Mouse (Mus musculus) MEL (cell line): Measurements from ENCODE around the gene Foxs1. TPM values are rescaled to one million over a fixed set of nuclear protein-coding genes. Genes with fewer than 3 reads are reported as not detected.
A peak's percentile ranks its signal among the peaks of the same experiment; 100 is the strongest.

Experiments used
- DNase-seq: peaks from one replicate; pipeline ENCODE4 v3.0.0; 2011; ENCODE audit warnings: low read depth, low spot score
- H3K27ac ChIP-seq: 2 replicates; pipeline ENCODE4 v1.5.1; 2012; ENCODE audit warnings: low read depth, mild to moderate bottlenecking, control low read depth, low read length, moderate library complexity; ENCODE audit not compliant: control insufficient read depth
- H3K27me3 ChIP-seq, 2 experiments: fragments of 150-350 bp in 1 of 2; sonication (generic) in 1 of 2; 2 replicates each; pipeline ENCODE4 v1.6.1; 2012; ENCODE audit warnings: low read length in 2 of 2, mild to moderate bottlenecking in 2 of 2, improper control_type of control experiment in 1 of 2, moderate library complexity in 1 of 2; ENCODE audit not compliant: insufficient read depth in 2 of 2, control insufficient read depth in 1 of 2
- H3K36me3 ChIP-seq, 2 experiments: 2 replicates each; pipeline ENCODE4 v1.6.1; 2012 to 2014; ENCODE audit warnings: low read length in 2 of 2, improper control_type of control experiment in 1 of 2, inconsistent platforms in 1 of 2, mild to moderate bottlenecking in 1 of 2; ENCODE audit not compliant: insufficient read depth in 2 of 2, control insufficient read depth in 1 of 2
- H3K4me1 ChIP-seq, 2 experiments: fragments of 150-350 bp in 1 of 2; sonication (generic) in 1 of 2; 2 replicates each; pipeline ENCODE4 v1.6.1; 2012; ENCODE audit warnings: low read length in 2 of 2, improper control_type of control experiment in 1 of 2, mild to moderate bottlenecking in 1 of 2; ENCODE audit not compliant: insufficient read depth in 2 of 2, control insufficient read depth in 1 of 2
- H3K4me3 ChIP-seq, 2 experiments: fragments of 150-350 bp in 1 of 2; sonication (generic) in 1 of 2; 2 replicates each; pipeline ENCODE4 v1.5.1; 2012; ENCODE audit warnings: low read depth in 2 of 2, low read length in 2 of 2, mild to moderate bottlenecking in 2 of 2, moderate library complexity in 2 of 2, control low read depth in 1 of 2, improper control_type of control experiment in 1 of 2; ENCODE audit not compliant: control insufficient read depth in 1 of 2, insufficient read depth in 1 of 2
- H3K79me2 ChIP-seq: 2 replicates; pipeline ENCODE4 v1.6.1; 2012; ENCODE audit warnings: mild to moderate bottlenecking, low read length, moderate library complexity; ENCODE audit not compliant: control insufficient read depth, poor library complexity, insufficient read depth
- H3K9ac ChIP-seq: 2 replicates; pipeline ENCODE4 v1.6.1; 2012; ENCODE audit warnings: low read depth, mild to moderate bottlenecking, control low read depth, low read length, moderate library complexity; ENCODE audit not compliant: control insufficient read depth, poor library complexity, severe bottlenecking
- H3K9me3 ChIP-seq: fragments of 150-350 bp; sonication (generic); replicated peaks from 2 replicates; pipeline ENCODE4 v1.6.1; 2012; ENCODE audit warnings: mild to moderate bottlenecking, low read length, improper control_type of control experiment, moderate library complexity; ENCODE audit not compliant: insufficient read depth
- BHLHE40 ChIP-seq: IDR thresholded peaks from 2 replicates; pipeline ENCODE4 v1.6.1; 2012; ENCODE audit warnings: low read depth, mild to moderate bottlenecking, inconsistent platforms, low read length, improper control_type of control experiment, borderline replicate concordance
- CHD1 ChIP-seq: IDR thresholded peaks from 2 replicates; pipeline ENCODE4 v1.6.1; 2012; ENCODE audit warnings: low read depth, mild to moderate bottlenecking, inconsistent platforms, low read length, improper control_type of control experiment
- CHD2 ChIP-seq: IDR thresholded peaks from 2 replicates; pipeline ENCODE4 v1.6.1; 2011; ENCODE audit warnings: low read length, improper control_type of control experiment
- CTCF ChIP-seq, 3 experiments: IDR thresholded peaks in 2 of 3; conservative IDR thresholded peaks in 1 of 3; 2 replicates each; pipeline ENCODE4 v1.5.1; 2011 to 2012; ENCODE audit warnings: low read length in 3 of 3, low read depth in 2 of 3, mild to moderate bottlenecking in 2 of 3, improper control_type of control experiment in 1 of 3, inconsistent platforms in 1 of 3, mixed read lengths in 1 of 3, moderate library complexity in 1 of 3; ENCODE audit not compliant: control insufficient read depth in 1 of 3, insufficient read depth in 1 of 3, poor library complexity in 1 of 3, severe bottlenecking in 1 of 3
- E2F4 ChIP-seq: IDR thresholded peaks from 2 replicates; pipeline ENCODE4 v1.6.1; 2011; ENCODE audit warnings: low read depth, low read length, improper control_type of control experiment, borderline replicate concordance
- ELF1 ChIP-seq: IDR thresholded peaks from 2 replicates; pipeline ENCODE4 v1.6.1; 2014; ENCODE audit warnings: low read depth, mild to moderate bottlenecking, inconsistent platforms, low read length, improper control_type of control experiment, moderate library complexity
- EP300 ChIP-seq, 2 experiments: IDR thresholded peaks; 2 replicates each; pipeline ENCODE4 v1.6.1; 2011; ENCODE audit warnings: improper control_type of control experiment in 2 of 2, low read length in 2 of 2, low read depth in 1 of 2, mild to moderate bottlenecking in 1 of 2
- ETS1 ChIP-seq: IDR thresholded peaks from 2 replicates; pipeline ENCODE4 v1.6.1; 2012; ENCODE audit warnings: low read depth, mild to moderate bottlenecking, inconsistent platforms, low read length, improper control_type of control experiment, moderate library complexity
- GABPA ChIP-seq: IDR thresholded peaks from 2 replicates; pipeline ENCODE4 v1.6.1; 2012; ENCODE audit warnings: low read depth, mild to moderate bottlenecking, inconsistent platforms, low read length, improper control_type of control experiment, moderate library complexity
- HCFC1 ChIP-seq: IDR thresholded peaks from 2 replicates; pipeline ENCODE4 v1.6.1; 2012; ENCODE audit warnings: low read depth, mild to moderate bottlenecking, inconsistent platforms, low read length, improper control_type of control experiment, moderate library complexity
- JUND ChIP-seq: IDR thresholded peaks from 2 replicates; pipeline ENCODE4 v1.6.1; 2011; ENCODE audit warnings: low read depth, mild to moderate bottlenecking, improper control_type of control experiment, low read length
- KAT2A ChIP-seq: conservative IDR thresholded peaks from 2 replicates; pipeline ENCODE4 v1.6.1; 2012; ENCODE audit warnings: low read depth, low read length, improper control_type of control experiment, inconsistent platforms
- MAX ChIP-seq: IDR thresholded peaks from 2 replicates; pipeline ENCODE4 v1.6.1; 2011; ENCODE audit warnings: low read length, improper control_type of control experiment
- MAZ ChIP-seq: IDR thresholded peaks from 2 replicates; pipeline ENCODE4 v1.6.1; 2012; ENCODE audit warnings: low read depth, mild to moderate bottlenecking, inconsistent platforms, low read length, improper control_type of control experiment
- MEF2A ChIP-seq: IDR thresholded peaks from 2 replicates; pipeline ENCODE4 v1.6.1; 2014; ENCODE audit warnings: low read depth, mild to moderate bottlenecking, inconsistent platforms, low read length, improper control_type of control experiment; ENCODE audit not compliant: poor library complexity, insufficient replicate concordance, severe bottlenecking; ENCODE audit errors: extremely low read depth
- MXI1 ChIP-seq: IDR thresholded peaks from 2 replicates; pipeline ENCODE4 v1.6.1; 2011; ENCODE audit warnings: mild to moderate bottlenecking, low read depth, low read length, improper control_type of control experiment
- MYC ChIP-seq: IDR thresholded peaks from 2 replicates; pipeline ENCODE4 v1.6.1; 2011; ENCODE audit warnings: low read depth, mild to moderate bottlenecking, low read length, improper control_type of control experiment, moderate library complexity
- NELFE ChIP-seq: IDR thresholded peaks from 2 replicates; pipeline ENCODE4 v1.6.1; 2011; ENCODE audit warnings: low read depth, low read length, improper control_type of control experiment
- NRF1 ChIP-seq: IDR thresholded peaks from 2 replicates; pipeline ENCODE4 v1.6.1; 2014; ENCODE audit warnings: low read depth, mild to moderate bottlenecking, inconsistent platforms, low read length, improper control_type of control experiment, moderate library complexity; ENCODE audit not compliant: poor library complexity, insufficient read depth, severe bottlenecking
- POLR2A ChIP-seq, 2 experiments: IDR thresholded peaks; 2 replicates each; pipeline ENCODE4 v1.6.1; 2011 to 2012; ENCODE audit warnings: low read length in 2 of 2, mild to moderate bottlenecking in 2 of 2, control low read depth in 1 of 2, improper control_type of control experiment in 1 of 2, low read depth in 1 of 2, moderate library complexity in 1 of 2; ENCODE audit not compliant: control insufficient read depth in 1 of 2, insufficient read depth in 1 of 2, poor library complexity in 1 of 2
- POLR2AphosphoS2 ChIP-seq: IDR thresholded peaks from 2 replicates; pipeline ENCODE4 v1.6.1; 2011; ENCODE audit warnings: low read length, improper control_type of control experiment
- POLR2AphosphoS5 ChIP-seq: IDR thresholded peaks from 2 replicates; pipeline ENCODE4 v1.6.1; 2012; ENCODE audit warnings: low read depth, borderline replicate concordance, mild to moderate bottlenecking, inconsistent platforms, low read length, moderate library complexity, mixed read lengths
- RCOR1 ChIP-seq: IDR thresholded peaks from 2 replicates; pipeline ENCODE4 v1.6.1; 2012; ENCODE audit warnings: low read depth, mild to moderate bottlenecking, inconsistent platforms, low read length, improper control_type of control experiment
- SIN3A ChIP-seq: IDR thresholded peaks from 2 replicates; pipeline ENCODE4 v1.6.1; 2012; ENCODE audit warnings: low read length, improper control_type of control experiment, inconsistent platforms
- SMC3 ChIP-seq: IDR thresholded peaks from 2 replicates; pipeline ENCODE4 v1.6.1; 2011; ENCODE audit warnings: low read depth, low read length, improper control_type of control experiment
- TAL1 ChIP-seq: IDR thresholded peaks from 2 replicates; pipeline ENCODE4 v1.6.1; 2012; ENCODE audit warnings: mild to moderate bottlenecking, inconsistent platforms, low read length, moderate library complexity, mixed read lengths
- TBP ChIP-seq: IDR thresholded peaks from 2 replicates; pipeline ENCODE4 v1.8.0; 2011; ENCODE audit warnings: low read depth, low read length, improper control_type of control experiment
- TCF12 ChIP-seq: IDR thresholded peaks from 2 replicates; pipeline ENCODE4 v1.6.1; 2014; ENCODE audit warnings: low read depth, mild to moderate bottlenecking, inconsistent platforms, low read length, improper control_type of control experiment, moderate library complexity
- USF1 ChIP-seq: IDR thresholded peaks from 2 replicates; pipeline ENCODE4 v1.6.1; 2014; ENCODE audit warnings: low read depth, mild to moderate bottlenecking, inconsistent platforms, low read length, improper control_type of control experiment, moderate library complexity
- ZC3H11A ChIP-seq: IDR thresholded peaks from 2 replicates; pipeline ENCODE4 v1.6.1; 2012; ENCODE audit warnings: low read depth, mild to moderate bottlenecking, inconsistent platforms, low read length, improper control_type of control experiment
- ZKSCAN1 ChIP-seq: IDR thresholded peaks from 2 replicates; pipeline ENCODE4 v1.6.1; 2012; ENCODE audit warnings: low read depth, mild to moderate bottlenecking, inconsistent platforms, low read length, improper control_type of control experiment, moderate library complexity
- ZMIZ1 ChIP-seq: IDR thresholded peaks from 2 replicates; pipeline ENCODE4 v1.6.1; 2012; ENCODE audit warnings: low read depth, mild to moderate bottlenecking, inconsistent platforms, low read length, improper control_type of control experiment, moderate library complexity
- polyA plus RNA-seq, 2 experiments: library from polyadenylated mRNA; stranded (reverse) in 1 of 2; unstranded in 1 of 2; fragments of >175 nt in 1 of 2; fragments of >200 nt in 1 of 2; gene quantifications; 2 replicates each; pipeline versions ENCODE4 v1.2.1 to v1.2.4; 2012; ENCODE audit warnings: low replicate concordance in 2 of 2, low read depth in 1 of 2; ENCODE audit not compliant: insufficient read length in 2 of 2, insufficient read depth in 1 of 2, missing spikeins in 1 of 2
- total RNA-seq: library from RNA; depleted of rRNA; stranded (reverse); fragments of 300-350 nt; gene quantifications from 2 replicates; pipeline ENCODE4 v1.2.3, GENCODE M21; 2012

Gene Foxs1
- total and polyA plus RNA-seq, 3 experiments = not detected

DNA sequence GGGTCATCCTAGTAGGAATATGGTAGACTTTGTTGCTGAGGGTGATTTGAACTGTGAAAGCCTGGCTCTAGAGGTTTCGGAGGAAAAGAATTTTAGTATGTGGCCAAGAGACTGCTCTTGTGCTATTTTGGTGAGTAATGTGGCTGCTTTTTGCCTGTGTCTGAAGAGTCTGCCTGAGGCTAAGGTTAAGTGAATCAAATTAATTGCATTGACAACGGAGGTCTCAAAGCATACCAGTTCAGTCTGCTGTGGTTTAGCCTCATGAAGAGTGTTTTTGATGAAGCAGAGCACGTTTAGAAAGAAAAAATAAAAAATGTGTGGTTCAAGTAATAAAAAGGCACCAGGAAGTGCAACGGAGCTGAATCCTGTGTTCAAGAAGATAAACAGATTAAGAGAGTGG, 32.5 kb upstream of the Foxs1 start:
- DNase-seq = no peak
- H3K4me1 ChIP-seq = no peaks in the 10 kb centered on the region

DNA sequence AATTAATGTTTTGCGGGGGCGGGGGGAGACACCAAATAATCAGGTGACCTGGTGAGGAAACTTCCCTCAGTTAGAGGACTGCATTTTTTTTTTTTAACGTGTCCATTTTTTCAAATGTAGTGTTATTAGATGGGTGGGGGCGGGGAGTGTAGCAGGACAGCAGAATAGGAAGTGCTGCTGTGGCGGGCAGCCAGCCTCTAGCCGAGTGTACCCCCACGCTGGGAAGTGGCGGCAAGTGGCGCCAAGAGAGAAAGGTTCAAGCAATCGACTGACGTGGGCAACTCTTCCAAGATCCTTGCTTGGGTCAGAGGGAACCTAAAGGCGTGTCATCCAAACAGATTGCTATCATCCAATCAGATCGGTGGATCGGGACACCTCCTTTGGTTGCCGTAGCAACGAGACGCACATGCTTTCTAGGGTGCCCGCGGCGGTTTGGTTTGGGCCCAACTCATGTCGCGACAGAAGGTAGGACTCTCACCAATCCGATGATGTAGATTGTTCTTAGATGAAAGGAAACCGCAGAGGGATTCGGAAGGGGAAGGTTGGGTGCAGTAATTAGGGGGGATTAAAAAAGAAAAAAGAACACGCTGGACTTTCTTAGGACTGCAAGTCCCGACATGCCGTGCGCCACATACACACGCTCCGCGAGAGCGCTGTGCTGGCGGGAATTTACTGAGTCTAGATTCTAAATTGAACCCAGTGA, 29.2 kb upstream of the Foxs1 start, which contains the start of gene Ttll9:
Gene Ttll9, plus strand, starts transcription at position 395 of the 703 bp plus-strand sequence.
- peak; percentile 81 for DNase-seq
- H3K27ac ChIP-seq = no peak within 1 kb of the TSS
- TF ChIP-seq USF1 (0 out of 2 replicates have a peak, but pooled peaks have one; percentile 12), ZC3H11A (no peak), NELFE (no peak), KAT2A (no peak), CHD2 (peak; percentile 72), SIN3A (peak; percentile 76), CHD1 (no peak), E2F4 (peak; percentile 86), GABPA (no peak), POLR2AphosphoS5 (no peak), MXI1 (peak; percentile 91), RCOR1 (no peak), TAL1 (no peak), JUND (no peak), HCFC1 (peak; percentile 78), ETS1 (no peak), TCF12 (no peak), MAZ (no peak), EP300 (IDR thresholded peaks at IDR 0.05; ENCODE audit: low read depth in 1 of 2, low read length in 2 of 2) (no peak), NRF1 (no peak), POLR2AphosphoS2 (no peak), POLR2A (IDR thresholded peaks at IDR 0.05; ENCODE audit: control insufficient read depth in 1 of 2, insufficient read depth in 1 of 2, low read depth in 1 of 2, low read length in 2 of 2, poor library complexity in 1 of 2) (no peak), ELF1 (no peak), MYC (peak; percentile 44; the same call in 1 of the 2 replicates), SMC3 (no peak)

More for the DNA sequence above, 32.5 kb upstream of the Foxs1 start:
- Histone ChIP-seq H3K9me3 (no peaks in the 10 kb centered on the region), H3K4me3 (no peak overlapping the region), H3K36me3 (no peaks in the 10 kb centered on the region; a peak in 1 of 4 replicates), H3K79me2 (no peaks in the 10 kb centered on the region), H3K27ac (no peak overlapping the region), H3K9ac (no peak overlapping the region), H3K27me3 (peaks cover 0 to 2% of the 10 kb centered on the region in 2 experiments; a peak in 2 of 4 replicates)
- TF ChIP-seq GABPA = no peak
- no peak for TF ChIP-seq MEF2A
- no peak for TF ChIP-seq ELF1
- no peak for TF ChIP-seq ETS1
- TF ChIP-seq CHD1 = no peak
- no peak for TF ChIP-seq ZKSCAN1
- TF ChIP-seq SIN3A = no peak
- TF ChIP-seq POLR2AphosphoS2 = no peak
- no peak for TF ChIP-seq TBP
- no peak for TF ChIP-seq MAX
- no peak for TF ChIP-seq ZMIZ1
- TF ChIP-seq TCF12 = no peak
- no peak for TF ChIP-seq CTCF (IDR thresholded peaks at IDR 0.05 in 2 of 3, conservative IDR thresholded peaks at IDR 0.05 in 1 of 3; ENCODE audit: control insufficient read depth in 1 of 3, insufficient read depth in 1 of 3, low read depth in 2 of 3, low read length in 3 of 3, poor library complexity in 1 of 3, severe bottlenecking in 1 of 3)
- no peak for TF ChIP-seq NELFE
- TF ChIP-seq BHLHE40 = no peak

More for the DNA sequence above, 29.2 kb upstream of the Foxs1 start, which contains the start of gene Ttll9:
- Histone ChIP-seq H3K9ac (peak within 1 kb of the TSS; percentile 34), H3K4me1 (no peaks in the 10 kb centered on the region), H3K36me3 (no peaks in the 10 kb centered on the region; a peak in 1 of 4 replicates), H3K79me2 (no peaks in the 10 kb centered on the region), H3K9me3 (no peaks in the 10 kb centered on the region), H3K27me3 (0 out of 4 replicates have a peak, but pooled peaks cover 0 to 2% of the 10 kb centered on the region in 2 experiments), H3K4me3 (peak within 1 kb of the TSS; percentile 31 to 42; a peak in 3 of 4 replicates)
